Mouse (Mus musculus) T-cell, adult 2 months (primary cell): Measurements from ENCODE around the gene Map10.

Experiments used
- DNase-seq: peaks from one replicate; pipeline ENCODE4 v3.0.0; 2022; ENCODE audit warnings: low spot score

Gene Map10

GRCm38 (mm10) chr8:125716613-125717012, 47.0 kb downstream of the Map10 start:
- DNase-seq, result no peak

GRCm38 (mm10) chr8:125718914-125719313, 49.3 kb downstream of the Map10 start:
- DNase-seq, result peak; percentile 20

- DNase-seq, result no peak
Observed at GRCm38 (mm10) chr8:125722675-125723074, 53.1 kb downstream of the Map10 start.
